Mouse (Mus musculus) left cerebral cortex, adult 18-20 months (tissue): Measurements from ENCODE around the gene Slc25a31. TPM values are rescaled to one million over a fixed set of nuclear protein-coding genes. Genes with fewer than 3 reads are reported as not detected.

ENCODE experiments used
- DNase-seq, 2 experiments: peaks; one replicate each; pipeline ENCODE4 v3.0.0; 2021 to 2022; ENCODE audit warnings: low spot score in 2 of 2, mixed read lengths in 1 of 2
- long read RNA-seq, 2 experiments: library from polyadenylated mRNA; stranded (forward); transcript quantifications; one replicate each; pipeline ENCODE4 v2.0.0; 2021
- total RNA-seq, 2 experiments: library from RNA; stranded (reverse); gene quantifications; 2 replicates each; pipeline ENCODE4 v1.2.3; 2021

Slc25a31 gene
- total RNA-seq = not detected
- long read RNA-seq, experiment 1, partial matches to known transcripts = 1 of 1 reads
- long read RNA-seq, experiment 1, other reads (novel, unspliced or antisense) = 0 of 1 reads
- long read RNA-seq, experiment 2 = 0 reads

DNA sequence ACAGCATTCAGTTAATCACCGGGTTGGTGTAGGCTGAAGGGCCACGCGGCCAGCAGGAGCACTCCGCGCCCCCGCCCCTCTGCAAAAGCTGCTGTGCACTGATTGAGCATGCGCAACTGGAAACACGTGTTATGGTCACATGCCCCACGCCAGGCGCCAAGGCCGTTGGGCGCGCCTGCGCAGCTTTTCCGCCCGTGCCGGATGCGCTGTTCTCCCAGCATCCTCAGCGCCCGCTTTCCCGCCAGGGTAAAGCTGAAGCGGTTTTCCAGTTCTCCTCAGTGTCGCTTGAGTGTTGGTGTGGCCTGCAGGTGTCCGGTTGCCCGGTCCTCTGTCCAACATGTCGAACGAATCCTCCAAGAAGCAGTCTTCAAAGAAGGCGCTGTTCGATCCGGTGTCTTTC is at the start of gene Slc25a31:
Slc25a31 (plus strand) TSS at position 201 of the 400 bp plus-strand sequence.
- no peak for DNase-seq

DNA sequence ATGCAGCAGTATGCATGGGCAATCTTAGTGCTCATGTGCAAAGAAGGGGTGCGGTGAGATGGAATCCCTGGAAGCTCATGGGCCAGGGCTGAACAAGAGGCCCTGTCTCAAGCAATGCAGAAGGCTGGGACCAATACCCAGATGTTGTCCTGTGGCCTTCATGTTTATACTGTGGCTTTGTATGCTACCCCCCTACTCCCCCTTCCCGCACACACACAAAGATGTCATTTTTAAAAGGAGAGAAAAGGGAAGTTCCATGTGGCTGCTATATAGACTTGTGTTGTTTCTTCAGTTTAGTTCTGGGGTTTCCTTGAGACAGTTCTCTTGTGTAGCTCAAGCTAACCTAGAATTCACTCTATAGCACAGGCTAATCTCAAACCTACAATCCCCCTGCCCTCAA is 48.4 kb upstream of the Slc25a31 start:
- DNase-seq = no peak

DNA sequence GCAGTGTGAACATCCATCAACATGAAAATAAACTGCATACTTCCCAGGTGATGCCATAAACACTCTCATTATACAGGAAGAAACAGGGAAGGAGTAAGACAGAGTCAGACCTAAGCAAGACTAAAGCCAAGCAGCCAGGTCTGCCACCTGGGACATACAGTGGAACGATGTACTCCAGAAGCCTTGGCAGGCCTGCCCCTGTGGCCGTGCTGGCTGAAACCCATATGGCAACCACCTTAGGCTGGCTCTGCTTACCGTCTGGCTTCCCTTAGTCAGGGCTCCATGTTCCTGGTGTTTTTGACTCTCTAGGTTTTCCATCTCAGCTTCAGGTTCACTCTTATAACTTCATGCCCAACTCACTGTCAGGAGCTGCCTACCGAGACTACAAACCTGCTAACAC is 42.5 kb upstream of the Slc25a31 start:
- DNase-seq = no peak

DNA sequence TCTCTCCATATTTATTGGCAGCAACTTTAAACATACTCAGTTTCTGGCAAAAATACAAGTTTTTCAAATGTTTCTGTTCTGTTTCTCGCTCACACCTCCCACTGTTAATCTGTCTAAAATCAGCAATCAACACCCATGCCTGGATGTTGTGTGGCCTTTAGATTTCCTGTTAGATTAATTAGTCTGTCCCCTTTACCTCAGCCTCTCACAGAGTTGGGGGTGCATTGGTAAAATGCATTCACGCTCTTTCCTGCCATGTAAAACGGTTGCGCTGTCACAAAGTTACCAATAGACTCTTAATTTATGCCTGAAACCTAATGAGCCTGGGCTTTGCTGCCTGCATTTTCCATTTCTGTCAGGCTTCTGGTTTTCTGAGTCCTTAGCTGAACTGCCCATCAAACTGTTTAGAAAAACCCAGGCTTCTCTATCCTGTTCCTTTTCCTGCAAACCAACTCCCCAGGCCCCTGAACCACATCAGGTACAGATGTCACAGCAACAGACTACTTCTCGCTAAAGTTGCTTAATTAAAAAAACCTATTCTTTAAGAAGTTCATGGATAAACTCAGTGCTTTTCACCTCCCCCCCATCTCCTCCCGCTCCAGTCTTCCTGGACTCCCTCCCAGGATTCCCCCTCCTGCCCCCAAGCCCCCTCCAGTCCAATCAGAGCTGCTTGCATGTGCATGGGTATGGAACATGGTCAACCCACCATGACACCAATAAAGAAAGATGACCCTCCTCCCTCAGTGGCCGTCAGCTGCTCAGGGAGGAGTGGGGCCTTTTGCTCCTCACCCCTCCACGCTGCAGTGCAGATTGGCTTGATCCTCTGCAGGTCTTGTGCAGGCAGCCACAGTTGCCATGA is 41.6 kb upstream of the Slc25a31 start:
- no peak for DNase-seq

DNA sequence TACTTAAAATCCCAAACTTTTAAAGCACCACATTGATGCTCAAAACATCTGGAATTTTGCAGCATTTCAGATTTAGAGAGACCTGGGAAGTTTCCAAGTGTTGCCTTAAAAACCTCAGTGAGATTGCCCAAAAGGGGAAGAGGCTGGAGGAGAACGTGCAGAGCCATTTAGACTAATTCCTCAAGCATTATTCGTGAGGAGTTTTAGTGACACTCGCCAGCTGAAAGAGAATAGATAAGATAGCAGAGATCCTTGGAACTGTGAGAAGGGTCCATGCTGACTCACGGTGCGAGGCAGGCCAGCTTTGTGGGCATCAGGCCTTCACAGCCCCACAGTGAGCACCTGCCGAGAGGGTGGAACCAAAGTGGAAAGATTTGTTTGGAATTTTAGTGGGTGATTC is 39.8 kb upstream of the Slc25a31 start:
- DNase-seq = no peak

DNA sequence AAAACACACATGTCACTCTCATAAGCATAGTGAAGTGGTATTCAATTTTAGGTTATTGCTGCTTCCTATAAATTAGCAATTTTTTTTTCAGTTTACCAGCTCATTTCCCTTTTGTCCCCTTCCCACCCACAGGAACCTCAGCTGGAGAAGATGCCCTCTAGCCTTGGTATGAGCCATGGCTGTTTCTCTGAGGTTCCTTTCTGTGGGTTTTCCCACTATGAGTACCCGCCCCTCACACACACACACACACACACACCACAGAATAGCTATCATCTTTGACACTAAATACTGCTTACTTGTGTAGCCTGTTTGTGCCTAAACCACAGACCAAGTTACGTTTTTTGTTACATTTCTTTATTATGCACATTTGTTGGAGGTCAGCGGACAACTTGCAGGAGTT is 39.3 kb upstream of the Slc25a31 start:
- DNase-seq = no peak

DNA sequence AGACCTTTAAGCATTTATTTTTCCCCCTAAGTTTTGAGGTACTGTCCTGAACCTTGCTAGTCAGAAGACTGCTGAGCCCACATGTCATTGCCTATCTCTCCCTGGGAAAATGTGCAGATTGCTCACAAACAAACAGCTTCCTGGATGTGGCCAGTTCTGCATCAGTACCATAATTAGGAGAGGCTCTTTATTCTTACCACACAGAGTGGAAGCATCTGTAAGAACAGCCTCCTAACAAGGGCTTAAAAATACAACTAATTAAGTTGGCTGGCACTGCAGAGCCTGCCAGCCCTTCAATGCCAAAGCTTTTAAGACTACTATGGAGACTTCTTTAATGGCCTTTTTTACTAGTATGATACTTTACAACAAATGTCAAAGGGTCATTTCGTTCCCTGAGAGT is 35.1 kb upstream of the Slc25a31 start:
- no peak for DNase-seq

DNA sequence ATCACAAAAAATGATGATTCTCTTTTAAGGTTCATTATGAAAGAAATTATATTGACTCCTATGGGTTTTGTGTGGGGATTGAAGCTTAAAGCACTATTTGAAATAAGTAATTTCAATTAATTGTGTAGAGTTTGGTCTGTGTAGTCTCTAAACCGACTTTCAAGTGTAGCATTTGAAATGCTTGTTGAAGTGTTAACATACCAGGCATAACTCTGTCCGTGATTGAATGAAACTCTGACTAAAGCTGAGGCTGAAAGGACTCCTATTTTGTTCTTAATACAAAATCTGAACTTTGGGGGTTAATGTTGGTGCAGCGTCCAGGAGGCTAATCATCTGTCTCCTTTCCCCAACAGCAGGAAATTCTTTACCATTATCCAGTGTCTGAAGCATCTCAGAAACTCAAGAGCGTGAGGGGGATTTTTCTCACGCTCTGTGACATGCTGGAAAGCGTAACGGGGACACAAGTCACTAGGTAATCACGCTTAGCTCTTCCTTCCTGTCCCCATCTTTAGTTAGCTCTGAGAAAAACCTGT is 33.7 kb upstream of the Slc25a31 start:
- DNase-seq = no peak

DNA sequence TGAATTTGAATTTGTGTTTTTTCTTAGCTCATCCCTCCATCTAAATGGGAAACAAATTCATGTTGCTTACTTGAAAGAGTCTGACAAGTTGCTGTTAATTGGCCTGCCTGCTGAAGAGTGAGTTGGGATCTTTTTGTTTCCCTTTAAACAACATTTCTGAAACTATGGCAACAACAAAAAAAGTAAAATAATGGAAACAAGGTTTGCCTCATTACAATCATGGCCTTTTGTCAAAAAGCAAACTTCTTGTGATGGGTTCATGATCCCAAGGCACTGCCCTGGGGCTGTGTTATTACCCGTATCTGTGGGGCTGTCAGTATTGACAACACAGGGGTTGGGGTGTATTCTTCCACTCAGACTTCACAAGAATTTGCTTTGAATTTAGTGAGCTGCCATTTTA is 29.8 kb upstream of the Slc25a31 start:
- no peak for DNase-seq

DNA sequence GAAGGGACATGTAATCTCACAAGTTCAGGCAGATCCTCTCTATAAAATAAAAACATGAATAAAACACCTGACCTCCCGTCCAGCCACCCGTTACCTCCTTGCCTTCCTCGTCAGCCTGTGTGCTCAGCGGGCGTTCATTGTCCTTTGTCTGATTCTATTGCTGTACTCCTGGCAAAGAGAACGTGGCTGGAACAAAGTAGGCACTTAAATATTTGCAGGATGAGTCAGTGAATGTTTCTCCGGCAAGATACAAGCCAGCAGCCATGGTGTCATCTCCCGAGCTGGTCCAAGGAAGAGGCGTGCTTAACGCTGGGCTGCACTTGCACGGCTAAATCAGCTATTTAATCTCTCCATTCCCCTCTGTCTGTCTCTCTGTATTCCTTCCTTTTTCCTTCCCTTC is 26.3 kb upstream of the Slc25a31 start:
- peak; percentile 6 to 18 for DNase-seq

DNA sequence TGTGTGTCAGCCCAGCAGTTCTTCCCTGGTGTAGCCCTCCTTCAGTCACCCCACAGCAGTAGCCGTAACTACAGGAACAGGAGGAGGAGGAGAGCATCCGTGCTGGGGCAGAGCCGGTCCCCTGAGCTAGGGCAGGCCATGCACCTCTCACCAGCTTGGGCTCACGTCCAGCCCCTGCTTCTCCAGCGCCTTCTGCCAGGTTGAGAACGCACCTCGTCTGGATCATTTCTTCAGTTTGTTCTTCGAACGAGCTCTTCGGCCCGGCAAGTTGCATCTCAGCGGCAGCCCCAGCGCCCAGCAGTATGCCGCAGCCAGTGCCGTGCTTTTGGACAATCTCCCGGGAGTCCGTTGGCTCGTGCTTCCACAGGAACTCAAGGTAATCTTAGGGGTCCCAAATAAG is 25.5 kb upstream of the Slc25a31 start:
- DNase-seq = no peak

DNA sequence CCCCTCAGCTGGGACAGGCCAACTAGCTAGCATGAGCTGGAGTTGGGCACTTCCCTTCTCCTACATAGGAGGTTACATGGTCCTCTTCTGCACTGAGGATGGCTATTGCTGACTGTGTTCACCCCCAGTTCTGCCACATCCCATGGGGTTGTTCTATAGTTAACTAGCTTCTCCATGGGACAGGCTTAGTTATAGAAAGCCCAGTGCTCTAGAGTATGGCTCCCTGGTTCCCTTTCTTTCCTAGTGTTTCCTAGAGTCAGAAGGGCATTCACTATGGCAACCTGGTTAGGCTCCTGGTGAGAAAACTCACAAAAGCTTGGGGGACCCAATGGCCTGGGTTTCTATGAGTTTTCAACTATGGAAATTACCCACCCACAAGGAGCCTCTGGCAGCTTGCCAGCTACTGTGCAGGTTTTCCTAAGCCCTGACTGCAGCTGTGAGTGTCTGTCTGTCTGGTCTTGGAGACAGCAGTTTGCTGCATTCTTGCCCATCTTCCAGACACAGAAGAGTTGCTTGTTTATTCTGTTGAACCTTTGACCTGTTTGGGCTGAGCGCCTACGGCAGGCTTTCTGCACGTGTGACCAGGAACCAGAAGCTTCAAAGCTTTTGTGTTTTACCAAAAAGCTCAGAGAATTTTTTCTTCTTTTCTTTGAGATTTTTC is 22.7 kb upstream of the Slc25a31 start:
- DNase-seq = no peak

DNA sequence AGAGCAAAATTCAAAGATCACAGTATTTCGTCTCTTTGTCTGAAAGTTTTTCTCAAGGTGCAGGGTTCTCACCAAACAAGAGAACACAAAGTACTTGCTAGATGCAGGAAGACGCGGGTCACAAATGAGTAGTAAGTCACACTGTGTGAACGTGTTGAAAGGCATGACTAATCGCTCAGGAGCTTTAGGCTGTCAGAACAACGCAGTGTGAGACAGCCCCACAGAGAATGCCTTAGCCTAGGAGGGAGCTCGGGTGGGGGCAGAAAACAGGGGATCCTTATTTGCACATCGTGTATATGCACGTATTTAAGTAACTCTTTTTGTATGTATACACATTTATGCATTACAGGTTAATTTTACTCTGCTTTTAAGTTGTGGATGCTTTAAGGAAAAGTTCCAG is 21.8 kb upstream of the Slc25a31 start:
- DNase-seq = no peak

DNA sequence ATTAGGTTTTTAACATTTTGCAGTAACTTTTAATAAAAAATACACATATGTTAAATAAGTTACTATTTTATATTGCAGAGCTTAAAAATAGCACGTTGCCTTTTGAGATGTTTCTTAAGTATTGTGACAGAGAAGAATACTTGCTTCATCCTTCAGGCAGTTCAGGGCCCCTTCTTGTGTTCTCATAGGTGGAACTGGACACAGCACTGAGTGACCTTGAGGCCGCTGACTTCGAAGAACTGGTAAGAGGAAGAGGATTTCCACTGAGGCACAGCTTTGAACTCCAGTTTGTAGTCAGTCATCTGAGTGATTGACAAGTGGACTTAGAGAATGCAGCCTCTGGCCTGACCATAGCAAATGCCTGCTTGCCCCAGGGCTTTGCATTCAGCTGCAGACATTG is 21.1 kb upstream of the Slc25a31 start:
- DNase-seq = no peak

DNA sequence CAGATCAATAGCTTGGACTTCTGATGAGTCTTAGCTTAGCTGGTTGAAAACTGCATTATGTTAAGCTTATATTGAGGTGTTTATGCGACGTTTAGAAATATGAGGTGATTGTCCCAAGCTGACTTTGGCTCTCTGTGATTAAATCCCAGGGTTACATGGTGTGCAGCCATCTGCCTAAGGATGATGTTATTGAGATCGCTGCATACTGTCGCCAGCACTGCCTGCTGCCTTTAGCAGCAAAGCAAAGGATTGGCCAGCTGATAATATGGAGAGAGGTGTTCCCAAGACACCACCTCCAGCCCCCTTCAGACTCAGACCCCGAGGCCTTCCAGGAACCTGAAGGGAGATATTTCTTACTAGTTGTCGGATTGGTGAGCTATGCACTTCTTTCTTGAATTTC is 17.1 kb upstream of the Slc25a31 start:
- DNase-seq = no peak

DNA sequence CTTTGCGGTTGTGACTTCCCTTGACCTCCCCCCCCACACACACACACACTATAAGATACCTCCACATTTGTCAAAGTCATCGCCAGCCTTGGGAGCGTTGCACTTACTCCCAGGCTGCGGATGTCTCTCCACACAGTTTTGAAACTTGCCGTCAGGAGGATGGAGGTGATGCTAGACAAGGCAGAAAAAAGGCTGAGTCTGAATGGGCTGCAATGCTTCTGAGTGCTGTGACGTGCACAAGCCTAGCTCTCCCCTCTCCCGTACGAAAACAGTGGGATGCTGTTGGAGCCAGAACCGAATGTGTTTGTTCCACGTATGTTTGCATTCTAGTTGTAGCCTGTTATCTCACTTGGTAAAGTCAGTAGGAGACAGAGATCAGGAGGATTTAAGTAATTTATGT is 15.2 kb upstream of the Slc25a31 start:
- DNase-seq = no peak

DNA sequence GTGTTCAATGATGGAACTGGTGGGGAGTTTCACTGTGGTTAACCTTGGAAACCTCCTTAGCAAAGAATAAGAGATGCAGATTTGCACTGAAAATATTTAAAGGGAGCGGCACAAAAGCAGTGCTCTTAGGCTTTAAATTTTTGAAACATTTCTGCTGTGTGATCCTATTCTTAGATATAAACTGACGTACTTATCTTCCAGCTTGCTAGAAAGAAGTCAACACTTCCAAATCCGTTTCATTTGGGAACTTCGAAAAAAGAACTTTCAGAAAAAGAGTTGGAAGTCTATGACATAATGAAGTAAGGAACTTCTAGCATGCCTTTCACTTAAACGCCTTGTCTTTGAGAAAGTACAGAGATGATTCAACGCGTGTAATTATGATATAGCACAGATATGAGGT is 14.7 kb upstream of the Slc25a31 start:
- DNase-seq = no peak

DNA sequence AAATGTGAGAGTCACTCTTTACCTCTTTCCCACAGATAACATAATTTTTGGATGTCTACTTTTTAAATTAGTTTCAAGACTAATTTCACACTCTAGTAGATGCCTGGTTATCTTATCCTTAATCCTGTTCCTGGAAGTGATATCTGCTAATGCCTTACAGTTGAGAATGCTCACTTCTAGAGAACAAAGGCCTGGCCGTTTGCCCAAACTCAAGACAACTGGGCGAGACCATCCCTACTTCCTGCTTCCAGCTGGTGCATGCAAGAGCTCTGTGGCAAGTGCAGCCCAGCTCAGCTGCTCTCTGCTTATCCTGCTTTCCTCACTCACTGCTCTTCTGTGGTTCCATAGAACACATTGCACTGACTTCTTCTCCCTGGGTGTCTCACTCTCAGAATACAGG is 14.2 kb upstream of the Slc25a31 start:
- DNase-seq = no peak

DNA sequence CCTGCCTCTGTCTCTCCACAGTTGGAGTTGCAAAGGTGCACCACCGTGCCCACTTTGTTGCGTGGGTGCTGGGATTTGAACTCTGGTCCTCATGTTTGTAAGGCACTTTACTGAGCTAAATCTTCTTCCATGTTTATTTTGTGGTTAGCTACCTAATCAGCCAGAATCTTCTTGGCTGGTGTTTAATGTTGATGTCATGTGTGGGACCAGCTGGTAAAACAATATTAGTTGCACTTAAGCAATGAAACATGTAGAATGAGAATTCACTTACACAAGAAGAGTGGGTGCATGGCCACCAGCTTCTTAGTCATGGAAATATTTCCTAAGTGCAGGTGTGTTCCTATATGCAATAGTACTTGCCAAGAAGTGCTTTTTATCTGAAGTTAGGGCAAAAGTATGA is 13.5 kb upstream of the Slc25a31 start:
- DNase-seq = no peak

DNA sequence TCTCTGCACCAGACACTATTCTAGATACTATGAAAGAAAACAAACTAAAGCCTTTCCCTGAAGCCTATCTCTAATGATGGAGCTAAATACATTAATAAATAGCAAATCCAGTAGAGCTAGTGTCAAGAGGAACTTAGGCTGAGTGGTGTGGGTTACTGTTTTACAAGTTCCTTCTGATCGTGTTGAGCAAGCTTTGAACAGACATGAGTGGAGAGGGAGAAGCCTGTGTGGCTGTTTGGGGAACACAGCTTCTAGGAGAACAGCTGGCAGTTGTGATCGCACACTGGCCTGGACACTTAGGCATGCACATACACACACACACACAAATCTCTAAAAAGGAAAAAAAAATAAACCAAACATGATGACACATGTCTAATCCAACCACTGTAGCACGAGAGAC is 9.8 kb upstream of the Slc25a31 start:
- DNase-seq = no peak

DNA sequence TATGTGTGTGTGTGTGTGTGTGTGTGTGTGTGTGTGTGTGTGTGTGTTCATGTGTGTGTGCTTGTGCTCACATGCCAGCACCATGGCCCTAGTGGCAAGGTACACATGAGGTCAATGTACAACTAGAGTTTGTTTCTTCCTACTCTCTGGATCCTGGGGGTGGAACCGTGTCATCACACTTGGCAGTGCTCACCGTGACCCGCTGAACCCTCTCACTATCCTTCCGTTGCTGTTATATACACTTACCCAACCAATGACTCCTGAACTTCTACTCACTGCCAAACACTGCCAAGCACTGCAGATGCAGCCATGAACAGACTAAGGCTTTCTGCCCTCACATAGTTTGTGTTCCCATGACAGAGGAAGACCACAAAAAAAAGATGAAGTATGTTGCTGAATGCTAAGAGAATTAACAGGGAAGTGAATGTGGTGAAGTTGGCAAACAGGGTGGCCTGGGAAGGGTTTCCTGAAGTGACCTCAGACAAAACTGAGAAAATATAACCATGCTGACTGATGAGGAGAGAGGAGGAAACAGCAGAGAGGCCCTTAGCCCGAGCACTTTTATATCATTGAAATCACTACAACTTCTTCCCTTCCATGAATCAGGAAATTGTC is 3.7 kb upstream of the Slc25a31 start:
- no peak for DNase-seq

DNA sequence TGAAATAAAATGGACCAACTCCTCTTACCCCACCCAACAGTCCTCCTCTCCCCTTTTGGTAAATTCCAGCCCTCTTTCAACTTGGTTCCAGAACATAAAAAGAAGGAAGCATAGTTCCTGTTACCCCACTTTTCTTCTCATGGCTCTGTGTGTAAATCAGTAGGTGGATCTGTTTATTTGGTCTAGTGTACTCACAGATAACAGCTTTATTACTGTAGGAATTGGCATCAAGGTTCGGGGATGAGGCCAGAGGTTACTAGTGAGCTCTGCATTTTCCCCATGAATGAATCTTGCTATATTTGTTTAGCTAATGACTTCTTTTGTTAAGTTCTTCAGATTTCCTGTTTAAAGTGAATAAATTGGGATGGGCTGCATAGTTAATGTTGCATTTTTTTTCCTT is 7.4 kb downstream of the Slc25a31 start:
- no peak for DNase-seq
